24 mouse cellular contexts compared by ENCODE assay signal in genomic region chr7:145088655-145089054, GRCm38 (mm10).
DNase-seq lines count a peak whose midpoint lies in the region; ATAC-seq and TF ChIP-seq lines count a peak whose summit lies in the region.
"Had no signal": no experiment of that assay in that cellular context is flagged by ENCODE, and none has a peak within 500 bp of the region (broad histone marks: within the 10 kb centered on the region; RNA-seq: fewer than 3 reads in every experiment).

No protein-coding gene starts in this region.

- TF ChIP-seq EP300 in lung, postnatal 0 days (IDR thresholded peaks at IDR 0.05) = no peak

- no peak overlapping the region for H3K9ac ChIP-seq in lung, postnatal 0 days (replicated peaks; ENCODE audit: low read depth)
- H3K9ac ChIP-seq: forebrain, embryonic 13.5 days; forebrain, postnatal 0 days; hindbrain, embryonic 13.5 days had no signal

- peak overlapping the region; percentile 50 for H3K4me3 ChIP-seq in megakaryocyte, embryonic 14.5 days (replicated peaks)
- no peak overlapping the region for H3K4me3 ChIP-seq in lung, postnatal 0 days (ENCODE audit: low read depth, low read length)
- H3K4me3 ChIP-seq: forebrain, embryonic 10.5 days; forebrain, embryonic 13.5 days; gastrocnemius, adult 2 months; hindbrain, embryonic 10.5 days; hindbrain, embryonic 13.5 days had no signal

- 95% methylated on average over 3 of the region's 3 CpGs for WGBS in lung, postnatal 0 days

- no peaks in the 10 kb centered on the region for H3K36me3 ChIP-seq in megakaryocyte, embryonic 14.5 days (replicated peaks; ENCODE audit: low read length)
- no peaks in the 10 kb centered on the region for H3K36me3 ChIP-seq in lung, postnatal 0 days (ENCODE audit: insufficient read depth, low read length)
- H3K36me3 ChIP-seq: forebrain, embryonic 10.5 days; hindbrain, embryonic 10.5 days; hindbrain, embryonic 13.5 days had no signal

- no peak overlapping the region for H3K27ac ChIP-seq in lung, postnatal 0 days (ENCODE audit: low read length)
- H3K27ac ChIP-seq: forebrain, embryonic 10.5 days; forebrain, embryonic 13.5 days; hindbrain, embryonic 10.5 days; hindbrain, embryonic 13.5 days had no signal

- no peak overlapping the region for H3K4me2 ChIP-seq in lung, postnatal 0 days (replicated peaks; ENCODE audit: low read depth, low read length)
- H3K4me2 ChIP-seq: forebrain, embryonic 13.5 days; heart, embryonic 11.5 days; hindbrain, embryonic 13.5 days had no signal

- H3K27me3 ChIP-seq in megakaryocyte, embryonic 14.5 days (replicated peaks) = peaks cover 23% of the 10 kb centered on the region
- H3K27me3 ChIP-seq in lung, postnatal 0 days (replicated peaks; ENCODE audit: insufficient read depth, low read length) = no peaks in the 10 kb centered on the region
- H3K27me3 ChIP-seq: forebrain, embryonic 13.5 days; hindbrain, embryonic 13.5 days had no signal

- TF ChIP-seq CTCF in lung, postnatal 0 days (IDR thresholded peaks at IDR 0.05) = no peak

- peak; percentile 47 for DNase-seq in thymus, postnatal 4 days
- DNase-seq in thymus, adult 18-20 months = no peak
- DNase-seq in kidney, adult 11 months = no peak
- DNase-seq in lung, postnatal 0 days (ENCODE audit: low spot score) = no peak
- no peak for DNase-seq in kidney, adult 9 months
- DNase-seq: adrenal gland, adult 2 months; adrenal gland, postnatal 14 days; cerebellum, adult 11-12 months; cerebellum, adult 8-10 months; cerebellum, postnatal 10 days; cerebellum, postnatal 36 days; forebrain, postnatal 0 days; gastrocnemius, adult 2 months; gastrocnemius, postnatal 14 days; heart, adult 18-20 months had no signal

- no peaks in the 10 kb centered on the region for H3K9me3 ChIP-seq in megakaryocyte, embryonic 14.5 days
- no peaks in the 10 kb centered on the region for H3K9me3 ChIP-seq in lung, postnatal 0 days (ENCODE audit: low read length)
- H3K9me3 ChIP-seq: hindbrain, embryonic 13.5 days had no signal

- peak; percentile 73 for ATAC-seq in granulocyte monocyte progenitor cell, adult 5-6 weeks (replicated peaks; ENCODE audit: poor library complexity, severe bottlenecking)
- no peak for ATAC-seq in lung, postnatal 0 days
- ATAC-seq: CD4-positive, CD25-positive, alpha-beta regulatory T cell, adult 4 months; forebrain, embryonic 13.5 days; forebrain, postnatal 0 days; hindbrain, embryonic 16.5 days had no signal

- peaks cover 67% of the 10 kb centered on the region for H3K4me1 ChIP-seq in megakaryocyte, embryonic 14.5 days
- no peaks in the 10 kb centered on the region for H3K4me1 ChIP-seq in lung, postnatal 0 days (ENCODE audit: insufficient read depth, low read depth, low read length)
- H3K4me1 ChIP-seq: forebrain, embryonic 10.5 days; hindbrain, embryonic 10.5 days had no signal
